Mouse (Mus musculus) mesoderm, embryonic 11.5 days (tissue): ENCODE data around the gene Phka1.

Experiments
- DNase-seq: peaks from one replicate; pipeline ENCODE4 v3.0.0-alpha.2; 2012; ENCODE audit warnings: low read depth, low spot score

Phka1 gene

DNA sequence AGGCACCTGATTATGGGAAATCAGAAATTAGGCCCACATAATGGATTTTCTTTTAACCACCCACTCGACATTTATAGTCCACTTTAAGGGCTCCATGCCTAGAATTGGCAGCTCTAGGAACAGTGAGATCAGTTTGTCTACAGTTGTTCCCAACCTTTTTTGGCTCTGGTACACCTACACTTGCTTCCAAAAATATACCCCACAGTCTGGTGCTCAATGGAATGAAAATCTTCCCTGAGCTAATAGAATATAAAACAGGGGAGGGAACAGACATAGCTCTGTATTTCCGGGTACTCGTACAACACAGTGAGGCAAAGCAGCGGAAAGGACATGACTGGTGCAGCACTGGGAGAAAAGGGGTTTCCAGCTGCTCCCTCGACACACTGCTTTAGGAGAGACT is 168.5 kb downstream of the Phka1 start:
- no peak for DNase-seq
